Mouse (Mus musculus) cerebellum, adult 2 months (tissue): Measurements from ENCODE around the gene C3ar1.

Experiments
- CTCF ChIP-seq: fragments of 200-500 bp; IDR thresholded peaks from 2 replicates; pipeline ENCODE4 v1.5.1; 2011; ENCODE audit warnings: low read depth, mild to moderate bottlenecking, control low read depth, low read length, moderate library complexity, borderline replicate concordance; ENCODE audit not compliant: insufficient read depth
- POLR2A ChIP-seq: fragments of 200-500 bp; IDR thresholded peaks from 2 replicates; pipeline ENCODE4 v1.6.1; 2011; ENCODE audit warnings: low read length, control low read depth, borderline replicate concordance; ENCODE audit not compliant: insufficient read depth

- TF ChIP-seq POLR2A (no peak), CTCF (no peak)
Measured at GRCm38 (mm10) chr6:122869846-122870245, 13.9 kb upstream of the C3ar1 start.
